Mouse (Mus musculus): ENCODE measurements around the gene Elp5. TPM values are rescaled to one million over a fixed set of nuclear protein-coding genes. Genes with fewer than 3 reads are reported as not detected.

Elp5 gene
- polyA plus RNA-seq, 1 experiment from 2014 or later, result 124 TPM

DNA sequence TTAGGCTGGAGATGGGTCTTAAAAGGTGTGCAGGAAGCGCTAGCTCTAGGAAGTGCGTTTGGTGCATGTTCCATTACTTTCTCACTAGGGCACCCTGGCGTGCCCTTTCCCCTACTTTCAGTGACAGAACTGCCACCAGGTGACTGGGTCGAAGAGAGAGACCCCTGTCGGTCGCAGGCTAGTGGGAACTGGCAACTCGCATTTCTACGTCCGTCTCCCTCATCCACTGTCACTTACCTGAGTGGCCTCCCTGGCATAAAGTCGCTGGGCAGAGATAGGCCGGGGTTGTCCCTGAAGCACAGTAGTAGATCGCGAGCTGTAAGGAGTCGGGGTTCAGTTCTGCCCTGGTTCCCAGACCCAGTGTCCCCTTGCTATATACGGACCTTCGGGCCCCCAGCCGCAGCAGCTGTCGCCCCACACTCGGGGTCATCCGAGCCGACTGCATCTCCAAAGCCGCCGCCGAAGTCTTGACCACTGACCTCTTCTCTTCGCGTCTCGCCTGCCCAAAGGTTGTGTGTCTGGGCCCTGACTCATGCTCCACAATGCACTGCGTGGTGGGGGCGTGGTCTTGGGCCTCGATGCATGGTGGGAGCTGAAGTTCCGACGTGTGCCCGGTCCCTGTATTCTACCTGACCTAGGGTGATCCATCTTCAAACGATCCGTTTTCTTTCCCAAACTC is 32.7 kb upstream of the Elp5 start, which contains the start of gene Acadvl:
Gene Acadvl (minus strand): TSS at position 532 of the 679 bp plus-strand sequence.
- H3K27me3 ChIP-seq, result no peaks in the 10 kb centered on the region
- H3K9me3 ChIP-seq, result no peaks in the 10 kb centered on the region
- WGBS, result under 1% methylated on average over 35 of the region's 35 CpGs
- peak within 1 kb of the TSS; percentile 57 for H3K4me3 ChIP-seq (replicated peaks)
- peak within 1 kb of the TSS; percentile 85 for H3K4me2 ChIP-seq
- peaks cover 42% of the 10 kb centered on the region for H3K36me3 ChIP-seq
- peak within 1 kb of the TSS; percentile 67 for H3K27ac ChIP-seq
- peak within 1 kb of the TSS; percentile 70 for H3K9ac ChIP-seq (replicated peaks)
- ATAC-seq (ENCODE audit: insufficient number of reproducible peaks, insufficient read depth, low FRiP score, low TSS enrichment, low read depth), result peak; percentile 42; the same call in 1 of the 2 replicates
- H3K4me1 ChIP-seq (replicated peaks), result peaks cover 41% of the 10 kb centered on the region

DNA sequence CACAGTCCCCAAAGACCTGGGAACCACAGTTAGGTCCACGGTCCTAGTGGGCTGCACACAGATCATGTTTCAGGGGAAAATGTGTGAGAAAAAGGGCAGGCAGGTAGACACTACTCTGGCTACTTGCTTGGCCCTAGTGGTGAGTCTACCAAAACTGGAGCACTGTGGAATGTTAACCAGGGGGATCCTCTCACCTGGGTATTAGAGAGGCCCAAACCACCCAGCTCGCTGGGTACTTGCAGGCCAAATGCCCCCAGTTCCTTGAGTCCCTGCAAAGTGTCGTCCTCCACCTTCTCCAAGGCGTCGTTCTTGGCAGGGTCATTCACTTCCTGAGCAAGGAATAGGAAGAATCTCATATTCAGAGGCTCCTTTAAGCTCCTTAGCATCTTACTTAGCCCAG is 31.7 kb upstream of the Elp5 start:
- WGBS, result 48% methylated on average over 5 of the region's 5 CpGs
- Histone ChIP-seq H3K36me3 (peaks cover 52% of the 10 kb centered on the region), H3K9ac (replicated peaks) (peak overlapping the region; percentile 70; the same call in 1 of the 2 replicates), H3K4me3 (replicated peaks) (peak overlapping the region; percentile 57), H3K27ac (0 out of 2 replicates have a peak overlapping the region, but pooled peaks have one; percentile 67), H3K9me3 (no peaks in the 10 kb centered on the region), H3K4me1 (replicated peaks) (peaks cover 31% of the 10 kb centered on the region), H3K27me3 (no peaks in the 10 kb centered on the region), H3K4me2 (peak overlapping the region; percentile 85)
- ATAC-seq (ENCODE audit: insufficient number of reproducible peaks, insufficient read depth, low FRiP score, low TSS enrichment, low read depth), result no peak

GRCm38 (mm10) chr11:70013408-70013807 is 31.1 kb upstream of the Elp5 start:
- Histone ChIP-seq H3K4me2 (no peak overlapping the region), H3K4me3 (replicated peaks) (no peak overlapping the region), H3K36me3 (peaks cover 58% of the 10 kb centered on the region), H3K27ac (no peak overlapping the region), H3K27me3 (no peaks in the 10 kb centered on the region), H3K9me3 (no peaks in the 10 kb centered on the region), H3K4me1 (replicated peaks) (peaks cover 26% of the 10 kb centered on the region), H3K9ac (replicated peaks) (no peak overlapping the region)
- 87% methylated on average over 3 of the region's 3 CpGs for whole genome bisulfite sequencing
- ATAC-seq (ENCODE audit: insufficient number of reproducible peaks, insufficient read depth, low FRiP score, low TSS enrichment, low read depth), result no peak

- H3K9ac ChIP-seq (replicated peaks), result no peak overlapping the region
- no peaks in the 10 kb centered on the region for H3K9me3 ChIP-seq
- WGBS, result 87% methylated on average over 9 of the region's 9 CpGs
- peaks cover 25% of the 10 kb centered on the region for H3K4me1 ChIP-seq (replicated peaks)
- peaks cover 63% of the 10 kb centered on the region for H3K36me3 ChIP-seq
- no peak overlapping the region for H3K4me2 ChIP-seq
- ATAC-seq (ENCODE audit: insufficient number of reproducible peaks, insufficient read depth, low FRiP score, low TSS enrichment, low read depth), result no peak
- H3K4me3 ChIP-seq (replicated peaks), result no peak overlapping the region
- no peak overlapping the region for H3K27ac ChIP-seq
- no peaks in the 10 kb centered on the region for H3K27me3 ChIP-seq
Observed at GRCm38 (mm10) chr11:70012931-70013330, 30.6 kb upstream of the Elp5 start.

DNA sequence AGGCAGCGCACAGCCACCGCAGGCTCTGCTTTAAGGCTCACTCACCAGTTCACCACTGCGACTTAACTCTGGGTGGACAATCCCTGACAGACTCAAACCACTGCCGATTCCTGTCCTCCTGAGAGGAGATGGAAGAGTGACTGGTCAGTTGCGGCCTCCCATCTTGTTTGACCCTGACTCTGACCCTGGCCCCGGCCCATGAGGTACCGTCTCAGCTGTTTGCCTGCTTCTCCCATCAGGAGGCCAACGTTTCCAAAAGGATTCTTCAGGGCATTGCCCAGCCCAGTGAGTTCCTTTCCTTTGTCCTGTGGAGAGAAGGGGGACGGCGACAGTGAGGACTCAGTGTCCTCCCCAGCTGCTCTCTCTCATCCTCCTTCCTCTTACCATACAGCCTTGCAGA is 28.6 kb upstream of the Elp5 start:
- Histone ChIP-seq H3K27ac (no peak overlapping the region), H3K4me1 (replicated peaks) (peaks cover 16% of the 10 kb centered on the region), H3K9me3 (no peaks in the 10 kb centered on the region), H3K27me3 (no peaks in the 10 kb centered on the region), H3K36me3 (peaks cover 83% of the 10 kb centered on the region), H3K4me2 (no peak overlapping the region), H3K9ac (replicated peaks) (no peak overlapping the region), H3K4me3 (replicated peaks) (no peak overlapping the region)
- 94% methylated on average over 10 of the region's 10 CpGs for WGBS
- no peak for ATAC-seq (ENCODE audit: insufficient number of reproducible peaks, insufficient read depth, low FRiP score, low TSS enrichment, low read depth)

- WGBS, result 87% methylated on average over 12 of the region's 12 CpGs
- ATAC-seq (ENCODE audit: insufficient number of reproducible peaks, insufficient read depth, low FRiP score, low TSS enrichment, low read depth), result no peak
- Histone ChIP-seq H3K9me3 (no peaks in the 10 kb centered on the region), H3K4me3 (replicated peaks) (no peak overlapping the region), H3K36me3 (peaks cover 87% of the 10 kb centered on the region), H3K27me3 (no peaks in the 10 kb centered on the region), H3K9ac (replicated peaks) (no peak overlapping the region), H3K4me2 (no peak overlapping the region), H3K27ac (no peak overlapping the region), H3K4me1 (replicated peaks) (peaks cover 16% of the 10 kb centered on the region)
Observed at GRCm38 (mm10) chr11:70010548-70010947, 28.2 kb upstream of the Elp5 start.

DNA sequence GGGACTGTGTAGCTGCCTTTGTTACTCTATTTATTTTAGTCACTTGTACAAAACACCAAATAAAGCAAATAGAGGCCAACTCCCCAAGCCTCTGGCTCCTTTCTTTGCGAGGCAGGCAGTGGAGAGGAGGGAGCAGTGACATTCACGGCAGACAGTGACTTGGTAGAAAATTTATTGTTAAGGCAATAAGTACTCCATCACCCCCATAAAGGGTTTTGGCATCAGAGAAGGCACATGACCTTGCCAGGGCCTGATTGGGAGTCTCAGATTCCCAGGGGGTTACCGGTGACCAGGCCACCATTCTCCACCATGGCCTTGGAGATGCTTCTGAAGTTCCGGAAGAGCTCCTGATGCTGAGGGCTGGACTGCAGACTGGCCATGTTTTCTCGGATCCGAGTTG is 27.7 kb upstream of the Elp5 start:
- Histone ChIP-seq H3K4me1 (replicated peaks) (peaks cover 16% of the 10 kb centered on the region), H3K9ac (replicated peaks) (no peak overlapping the region), H3K27ac (no peak overlapping the region), H3K9me3 (no peaks in the 10 kb centered on the region), H3K36me3 (peaks cover 92% of the 10 kb centered on the region), H3K4me3 (replicated peaks) (no peak overlapping the region), H3K27me3 (no peaks in the 10 kb centered on the region), H3K4me2 (no peak overlapping the region)
- ATAC-seq (ENCODE audit: insufficient number of reproducible peaks, insufficient read depth, low FRiP score, low TSS enrichment, low read depth), result no peak
- WGBS, result 91% methylated on average over 6 of the region's 6 CpGs

- no peak for ATAC-seq (ENCODE audit: insufficient number of reproducible peaks, insufficient read depth, low FRiP score, low TSS enrichment, low read depth)
- peaks cover 63% of the 10 kb centered on the region for H3K36me3 ChIP-seq
Observed at GRCm38 (mm10) chr11:70005521-70005920, 23.2 kb upstream of the Elp5 start.

GRCm38 (mm10) chr11:70002471-70002870 is 20.2 kb upstream of the Elp5 start:
- no peak for ATAC-seq (ENCODE audit: insufficient number of reproducible peaks, insufficient read depth, low FRiP score, low TSS enrichment, low read depth)
- whole genome bisulfite sequencing, result 91% methylated on average over 2 of the region's 2 CpGs
- Histone ChIP-seq H3K27me3 (no peaks in the 10 kb centered on the region), H3K9ac (replicated peaks) (peak overlapping the region; percentile 34; the same call in 1 of the 2 replicates), H3K27ac (no peak overlapping the region), H3K4me1 (replicated peaks) (peaks cover 48% of the 10 kb centered on the region), H3K9me3 (no peaks in the 10 kb centered on the region), H3K4me2 (peak overlapping the region; percentile 93), H3K36me3 (peaks cover 59% of the 10 kb centered on the region), H3K4me3 (replicated peaks) (peak overlapping the region; percentile 77)

More at GRCm38 (mm10) chr11:70005521-70005920, 23.2 kb upstream of the Elp5 start:
- no peak overlapping the region for H3K9ac ChIP-seq (replicated peaks)
- WGBS, result 65% methylated on average over 5 of the region's 5 CpGs
- no peaks in the 10 kb centered on the region for H3K9me3 ChIP-seq
- no peak overlapping the region for H3K27ac ChIP-seq
- H3K4me1 ChIP-seq (replicated peaks), result peaks cover 26% of the 10 kb centered on the region
- H3K4me3 ChIP-seq (replicated peaks), result no peak overlapping the region
- H3K27me3 ChIP-seq, result no peaks in the 10 kb centered on the region
- no peak overlapping the region for H3K4me2 ChIP-seq

GRCm38 (mm10) chr11:70001865-70002264 is 19.5 kb upstream of the Elp5 start:
- Histone ChIP-seq H3K27ac (no peak overlapping the region), H3K9ac (replicated peaks) (no peak overlapping the region)
- ATAC-seq (ENCODE audit: insufficient number of reproducible peaks, insufficient read depth, low FRiP score, low TSS enrichment, low read depth), result no peak

DNA sequence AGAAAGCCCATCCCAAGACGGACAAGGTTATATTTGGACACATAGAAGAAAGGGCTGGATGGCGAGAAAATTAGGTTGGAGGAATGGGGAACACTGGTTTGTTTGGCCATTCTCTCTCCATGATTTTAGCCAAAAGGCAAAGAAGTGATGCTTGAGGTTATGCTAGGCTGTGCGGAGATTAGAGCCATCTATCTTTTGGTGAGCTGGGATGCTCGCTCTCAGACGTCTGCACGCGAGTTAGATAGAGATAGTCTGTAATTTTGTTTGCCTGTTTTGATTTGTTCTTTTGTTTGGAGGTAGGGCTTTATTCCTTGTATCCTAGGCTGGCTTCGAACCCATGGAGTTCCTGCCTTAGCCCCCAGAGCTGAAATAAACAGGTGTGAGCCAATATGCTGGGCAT is 18.8 kb upstream of the Elp5 start:
- no peaks in the 10 kb centered on the region for H3K27me3 ChIP-seq
- H3K27ac ChIP-seq, result peak overlapping the region; percentile 97
- H3K36me3 ChIP-seq, result peaks cover 47% of the 10 kb centered on the region
- H3K9ac ChIP-seq (replicated peaks), result peak overlapping the region; percentile 84
- no peak for ATAC-seq (ENCODE audit: insufficient number of reproducible peaks, insufficient read depth, low FRiP score, low TSS enrichment, low read depth)
- 13% methylated on average over 8 of the region's 8 CpGs for WGBS
- peak overlapping the region; percentile 93 for H3K4me2 ChIP-seq
- peaks cover 49% of the 10 kb centered on the region for H3K4me1 ChIP-seq (replicated peaks)
- H3K9me3 ChIP-seq, result no peaks in the 10 kb centered on the region
- H3K4me3 ChIP-seq (replicated peaks), result peak overlapping the region; percentile 77

More at GRCm38 (mm10) chr11:70001865-70002264, 19.5 kb upstream of the Elp5 start:
- Histone ChIP-seq H3K4me1 (replicated peaks) (peaks cover 49% of the 10 kb centered on the region), H3K27me3 (no peaks in the 10 kb centered on the region), H3K9me3 (no peaks in the 10 kb centered on the region), H3K36me3 (peaks cover 54% of the 10 kb centered on the region), H3K4me2 (peak overlapping the region; percentile 93), H3K4me3 (replicated peaks) (peak overlapping the region; percentile 77)
